Mouse (Mus musculus) limb, embryonic 13.5 days (tissue): Measurements from ENCODE around the gene Rspry1. TPM values are rescaled to one million over a fixed set of nuclear protein-coding genes. Genes with fewer than 3 reads are reported as not detected.

ENCODE experiments used
- ATAC-seq: fragments of 200-750 bp; cut with Nextera tagmentation; 2 replicates; pipeline ENCODE4 v1.8.0; 2017; ENCODE audit warnings: low read depth, moderate number of reproducible peaks, moderate TSS enrichment; ENCODE audit not compliant: low FRiP score
- H3K27ac ChIP-seq: fragments of 300-500 bp; sonication (generic); 2 replicates; pipeline ENCODE4 v1.5.1; 2015; ENCODE audit warnings: inconsistent platforms, mild to moderate bottlenecking, moderate library complexity
- H3K27me3 ChIP-seq: fragments of 300-500 bp; sonication (generic); 2 replicates; pipeline ENCODE4 v1.6.1; 2015; ENCODE audit warnings: mild to moderate bottlenecking, inconsistent platforms
- H3K36me3 ChIP-seq: fragments of 300-500 bp; sonication (generic); 2 replicates; pipeline ENCODE4 v1.6.1; 2015; ENCODE audit warnings: inconsistent platforms, mild to moderate bottlenecking, moderate library complexity
- H3K4me1 ChIP-seq: fragments of 300-500 bp; sonication (generic); 2 replicates; pipeline ENCODE4 v1.6.1; 2015; ENCODE audit warnings: inconsistent platforms
- H3K4me2 ChIP-seq: fragments of 300-500 bp; sonication (generic); replicated peaks from 2 replicates; pipeline ENCODE4 v1.6.1; 2015; ENCODE audit warnings: inconsistent platforms, mild to moderate bottlenecking, moderate library complexity
- H3K4me3 ChIP-seq: fragments of 300-500 bp; sonication (generic); 2 replicates; pipeline ENCODE4 v1.5.1; 2015; ENCODE audit warnings: moderate library complexity, mild to moderate bottlenecking, inconsistent platforms
- H3K9ac ChIP-seq: fragments of 300-500 bp; sonication (generic); 2 replicates; pipeline ENCODE4 v1.6.1; 2015; ENCODE audit warnings: mild to moderate bottlenecking, inconsistent platforms
- H3K9me3 ChIP-seq: fragments of 300-500 bp; sonication (generic); 2 replicates; pipeline ENCODE4 v1.6.1; 2016; ENCODE audit warnings: inconsistent platforms
- WGBS: fragments of 180-500 bp; shearing (Covaris S2); methylation state at CpG from one replicate; pipeline ENCODE4 v1.1.7; 2015; 5-methylcytosine and 5-hydroxymethylcytosine counted together
- polyA plus RNA-seq: library from polyadenylated mRNA; unstranded; fragments of >200 nt; fragmentation: Nextera tagmentation; extraction: Ambion mirVana; gene quantifications from 2 replicates; pipeline ENCODE4 v1.2.1, GENCODE M21; 2015

The Rspry1 gene
- polyA plus RNA-seq, 1 experiment from 2014 or later: 48.9 TPM

- H3K36me3 ChIP-seq: no peaks in the 10 kb centered on the region
- no peak within 1 kb of the TSS for H3K27ac ChIP-seq
- H3K4me1 ChIP-seq: peaks cover 12% of the 10 kb centered on the region
- peak; percentile 82 for ATAC-seq
- peak within 1 kb of the TSS; percentile 48 for H3K4me3 ChIP-seq
- H3K9me3 ChIP-seq: no peaks in the 10 kb centered on the region
- H3K4me2 ChIP-seq: peak within 1 kb of the TSS; percentile 79
- under 1% methylated on average over 41 of the region's 41 CpGs for WGBS
- H3K9ac ChIP-seq: peak within 1 kb of the TSS; percentile 57
- peaks cover 72% of the 10 kb centered on the region for H3K27me3 ChIP-seq
Measured at GRCm38 (mm10) chr8:94695994-94696384, 94.3 kb downstream of the Rspry1 start, which contains the start of gene Pllp. Pllp (minus strand) TSS chr8:94696278.

GRCm38 (mm10) chr8:94696566-94696965 lies 94.8 kb downstream of the Rspry1 start:
- peaks cover 12% of the 10 kb centered on the region for H3K4me1 ChIP-seq
- H3K36me3 ChIP-seq: no peaks in the 10 kb centered on the region
- peak overlapping the region; percentile 48; the same call in 1 of the 2 replicates for H3K4me3 ChIP-seq
- H3K4me2 ChIP-seq: peak overlapping the region; percentile 79; the same call in 1 of the 2 replicates
- no peak overlapping the region for H3K27ac ChIP-seq
- H3K27me3 ChIP-seq: peaks cover 72% of the 10 kb centered on the region
- H3K9ac ChIP-seq: no peak overlapping the region
- no peak for ATAC-seq
- WGBS: 56% methylated on average over 3 of the region's 3 CpGs
- H3K9me3 ChIP-seq: no peaks in the 10 kb centered on the region

- H3K27me3 ChIP-seq: peaks cover 60% of the 10 kb centered on the region
- no peak overlapping the region for H3K27ac ChIP-seq
- no peak overlapping the region for H3K9ac ChIP-seq
- no peaks in the 10 kb centered on the region for H3K9me3 ChIP-seq
- H3K4me3 ChIP-seq: no peak overlapping the region
- H3K4me1 ChIP-seq: peaks cover 12% of the 10 kb centered on the region
- no peak overlapping the region for H3K4me2 ChIP-seq
- H3K36me3 ChIP-seq: no peaks in the 10 kb centered on the region
- WGBS: 81% methylated on average over 6 of the region's 6 CpGs
- ATAC-seq: no peak
Measured at GRCm38 (mm10) chr8:94697956-94698355, 96.2 kb downstream of the Rspry1 start.

GRCm38 (mm10) chr8:94699366-94699765 lies 97.6 kb downstream of the Rspry1 start:
- Histone ChIP-seq H3K4me3 (no peak overlapping the region), H3K27ac (no peak overlapping the region), H3K9ac (no peak overlapping the region), H3K27me3 (peaks cover 46% of the 10 kb centered on the region), H3K4me2 (no peak overlapping the region), H3K9me3 (no peaks in the 10 kb centered on the region), H3K4me1 (peaks cover 12% of the 10 kb centered on the region), H3K36me3 (no peaks in the 10 kb centered on the region)
- 66% methylated on average over 16 of the region's 16 CpGs for WGBS
- ATAC-seq: no peak

- peaks cover 7% of the 10 kb centered on the region for H3K4me1 ChIP-seq
- no peaks in the 10 kb centered on the region for H3K36me3 ChIP-seq
- ATAC-seq: no peak
- H3K9me3 ChIP-seq: no peaks in the 10 kb centered on the region
- H3K27ac ChIP-seq: no peak overlapping the region
- no peak overlapping the region for H3K4me2 ChIP-seq
- H3K9ac ChIP-seq: no peak overlapping the region
- H3K4me3 ChIP-seq: no peak overlapping the region
- WGBS: 87% methylated on average over 4 of the region's 4 CpGs
- H3K27me3 ChIP-seq: peaks cover 35% of the 10 kb centered on the region
Measured at GRCm38 (mm10) chr8:94700421-94700935, 98.7 kb downstream of the Rspry1 start.

- Histone ChIP-seq H3K27ac (no peak overlapping the region), H3K9me3 (no peaks in the 10 kb centered on the region), H3K36me3 (no peaks in the 10 kb centered on the region), H3K4me2 (peak overlapping the region; percentile 65), H3K27me3 (peaks cover 18% of the 10 kb centered on the region), H3K4me3 (peak overlapping the region; percentile 52; the same call in 1 of the 2 replicates), H3K4me1 (no peaks in the 10 kb centered on the region), H3K9ac (no peak overlapping the region)
- WGBS: 67% methylated on average over 3 of the region's 3 CpGs
- ATAC-seq: no peak
Measured at GRCm38 (mm10) chr8:94702156-94702555, 100.4 kb downstream of the Rspry1 start.

- Histone ChIP-seq H3K4me3 (peak overlapping the region; percentile 52), H3K9me3 (no peaks in the 10 kb centered on the region), H3K36me3 (no peaks in the 10 kb centered on the region), H3K27me3 (peaks cover 10% of the 10 kb centered on the region), H3K4me1 (no peaks in the 10 kb centered on the region), H3K9ac (peak overlapping the region; percentile 55), H3K27ac (peak overlapping the region; percentile 8; the same call in 1 of the 2 replicates), H3K4me2 (peak overlapping the region; percentile 65)
- under 1% methylated on average over 35 of the region's 35 CpGs for WGBS
- peak; percentile 73 for ATAC-seq
Measured at GRCm38 (mm10) chr8:94702844-94703813, 101.4 kb downstream of the Rspry1 start.

- Histone ChIP-seq H3K4me1 (no peaks in the 10 kb centered on the region), H3K27ac (no peak overlapping the region), H3K27me3 (peaks cover 5% of the 10 kb centered on the region; the same call in 1 of the 2 replicates), H3K4me2 (peak overlapping the region; percentile 73), H3K9ac (peak overlapping the region; percentile 68), H3K36me3 (no peaks in the 10 kb centered on the region), H3K4me3 (peak overlapping the region; percentile 52), H3K9me3 (no peaks in the 10 kb centered on the region)
- under 1% methylated on average over 35 of the region's 35 CpGs for WGBS
- peak; percentile 91 for ATAC-seq
Measured at GRCm38 (mm10) chr8:94703972-94704668, 102.4 kb downstream of the Rspry1 start.

- no peak overlapping the region for H3K27ac ChIP-seq
- H3K4me2 ChIP-seq: peak overlapping the region; percentile 73
- no peak for ATAC-seq
- peaks cover 4% of the 10 kb centered on the region; the same call in 1 of the 2 replicates for H3K4me1 ChIP-seq
- H3K36me3 ChIP-seq: no peaks in the 10 kb centered on the region
- H3K27me3 ChIP-seq: no peaks in the 10 kb centered on the region
- no peaks in the 10 kb centered on the region for H3K9me3 ChIP-seq
- peak overlapping the region; percentile 52 for H3K4me3 ChIP-seq
- 17% methylated on average over 9 of the region's 9 CpGs for whole genome bisulfite sequencing
- peak overlapping the region; percentile 68 for H3K9ac ChIP-seq
Measured at GRCm38 (mm10) chr8:94704669-94704984, 102.9 kb downstream of the Rspry1 start.

- Histone ChIP-seq H3K27ac (no peak overlapping the region), H3K9ac (no peak overlapping the region), H3K9me3 (no peaks in the 10 kb centered on the region), H3K36me3 (no peaks in the 10 kb centered on the region), H3K4me2 (no peak overlapping the region), H3K27me3 (no peaks in the 10 kb centered on the region), H3K4me3 (no peak overlapping the region), H3K4me1 (peaks cover 13% of the 10 kb centered on the region)
- WGBS: 79% methylated on average over 10 of the region's 10 CpGs
- ATAC-seq: no peak
Measured at GRCm38 (mm10) chr8:94705581-94706245, 104.0 kb downstream of the Rspry1 start.

GRCm38 (mm10) chr8:94706732-94707395 lies 105.1 kb downstream of the Rspry1 start:
- Histone ChIP-seq H3K27me3 (no peaks in the 10 kb centered on the region), H3K4me1 (peaks cover 19% of the 10 kb centered on the region), H3K27ac (no peak overlapping the region), H3K4me2 (no peak overlapping the region), H3K4me3 (no peak overlapping the region), H3K9ac (no peak overlapping the region), H3K36me3 (no peaks in the 10 kb centered on the region), H3K9me3 (no peaks in the 10 kb centered on the region)
- 77% methylated on average over 9 of the region's 9 CpGs for WGBS
- ATAC-seq: no peak
